Mouse (Mus musculus): Measurements from ENCODE around the gene Olfr141.

Olfr141 gene

DNA sequence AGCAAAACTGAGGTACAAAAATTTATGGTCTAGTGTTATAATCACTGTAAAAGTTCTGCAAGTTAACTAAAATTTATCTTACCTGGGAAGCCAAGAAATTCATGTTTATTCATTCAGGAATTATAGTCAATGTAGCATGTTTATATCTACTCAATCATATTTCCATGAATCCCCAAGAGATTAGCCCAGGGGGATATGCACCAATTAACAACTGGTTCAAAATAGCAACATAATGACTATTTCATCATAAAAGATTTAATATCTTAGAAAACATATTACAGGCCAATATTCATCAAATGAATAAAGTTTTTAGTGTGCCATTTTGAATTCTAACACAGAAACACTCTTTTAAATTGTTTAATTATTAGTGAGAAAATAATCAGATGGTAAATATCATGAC lies at the start of gene Olfr141:
Gene Olfr141, minus strand, starts transcription at position 101 of the 400 bp plus-strand sequence.
- no peak for DNase-seq (ENCODE audit: low read depth, low spot score)
- Histone ChIP-seq H3K27me3 (ENCODE audit: control insufficient read depth, insufficient read depth, low read length, poor library complexity, severe bottlenecking) (no peaks in the 10 kb centered on the region), H3K36me3 (ENCODE audit: control insufficient read depth, insufficient read depth, low read length, poor library complexity, severe bottlenecking) (no peaks in the 10 kb centered on the region)

- no peak for DNase-seq (ENCODE audit: low read depth, low spot score)
- Histone ChIP-seq H3K36me3 (ENCODE audit: control insufficient read depth, insufficient read depth, low read length, poor library complexity, severe bottlenecking) (no peaks in the 10 kb centered on the region), H3K27me3 (ENCODE audit: control insufficient read depth, insufficient read depth, low read length, poor library complexity, severe bottlenecking) (no peaks in the 10 kb centered on the region)
Measured at GRCm38 (mm10) chr2:86851596-86851995, 41.8 kb upstream of the Olfr141 start, which contains the start of gene Olfr1095. Gene Olfr1095, minus strand, starts transcription at chr2:86851696.

DNA sequence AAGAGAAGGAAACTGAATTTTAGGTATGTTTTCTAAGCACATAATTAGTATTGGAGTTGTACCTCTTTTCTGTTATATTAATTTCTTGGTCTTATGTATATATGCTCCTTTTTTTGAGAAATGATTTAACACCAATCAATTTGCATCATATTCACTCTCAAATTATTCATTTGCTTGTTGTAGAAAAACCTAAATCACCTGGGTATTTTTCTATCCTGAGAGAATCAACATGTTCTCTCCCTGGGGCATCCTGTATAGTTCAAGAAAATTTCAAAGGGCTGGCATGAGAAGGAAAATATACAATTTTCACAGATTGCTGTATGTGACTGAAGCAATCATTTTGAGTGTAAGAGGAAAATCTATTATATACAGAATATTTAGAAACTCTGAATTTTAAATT lies 14.5 kb upstream of the Olfr141 start, which contains the start of gene Olfr1094:
Gene Olfr1094, plus strand, starts transcription at position 301 of the 400 bp plus-strand sequence.
- H3K27me3 ChIP-seq (ENCODE audit: control insufficient read depth, insufficient read depth, low read length, poor library complexity, severe bottlenecking): no peaks in the 10 kb centered on the region
- H3K36me3 ChIP-seq (ENCODE audit: control insufficient read depth, insufficient read depth, low read length, poor library complexity, severe bottlenecking): no peaks in the 10 kb centered on the region
- no peak for DNase-seq (ENCODE audit: low read depth, low spot score)

GRCm38 (mm10) chr2:86782179-86782578 lies 27.6 kb downstream of the Olfr141 start, which contains the start of gene Olfr1093:
Gene Olfr1093, plus strand, starts transcription at chr2:86782479.
- Histone ChIP-seq H3K27me3 (ENCODE audit: control insufficient read depth, insufficient read depth, low read length, poor library complexity, severe bottlenecking) (no peaks in the 10 kb centered on the region), H3K36me3 (ENCODE audit: control insufficient read depth, insufficient read depth, low read length, poor library complexity, severe bottlenecking) (no peaks in the 10 kb centered on the region)
- DNase-seq (ENCODE audit: low read depth, low spot score): no peak

DNA sequence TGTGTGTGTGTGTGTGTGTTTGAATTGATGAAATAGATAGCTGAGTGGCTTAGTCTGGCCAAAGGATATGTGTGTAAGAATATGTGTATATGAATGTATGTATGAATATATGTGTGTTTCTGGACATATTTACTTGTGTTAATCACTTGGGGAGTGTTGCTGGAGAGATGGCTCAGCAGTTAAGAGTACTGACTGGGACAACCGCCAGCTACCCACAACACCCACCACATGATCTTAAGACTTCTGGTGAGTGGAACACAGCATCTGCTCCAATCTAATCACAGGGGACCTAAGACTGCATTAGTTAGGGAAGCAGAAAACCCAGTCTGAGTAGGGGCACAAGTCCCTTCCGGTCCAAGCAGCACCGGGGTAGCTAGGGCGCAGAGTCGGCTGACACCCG lies 48.8 kb downstream of the Olfr141 start:
- Histone ChIP-seq H3K27me3 (ENCODE audit: control insufficient read depth, insufficient read depth, low read length, poor library complexity, severe bottlenecking) (no peaks in the 10 kb centered on the region), H3K36me3 (ENCODE audit: control insufficient read depth, insufficient read depth, low read length, poor library complexity, severe bottlenecking) (no peaks in the 10 kb centered on the region)
- no peak for DNase-seq (ENCODE audit: low read depth, low spot score)

DNA sequence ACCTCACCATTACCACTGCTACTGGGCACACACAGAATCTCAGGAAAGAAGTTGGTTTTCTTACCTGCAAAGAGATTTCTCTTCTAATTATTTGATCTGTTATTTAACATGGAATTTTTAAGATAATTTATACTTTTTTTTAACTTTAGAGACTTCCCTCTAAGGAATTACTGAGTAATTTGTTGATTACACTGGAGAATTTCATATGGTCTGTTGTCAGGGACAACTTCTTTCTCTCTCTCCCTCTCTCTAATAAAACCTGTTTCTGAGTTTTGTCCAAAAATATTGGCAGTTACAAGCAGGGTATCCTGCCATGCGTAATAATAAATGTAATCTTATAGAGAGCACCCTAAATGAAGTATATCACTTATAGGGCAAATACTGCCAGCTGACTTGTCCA lies 50.9 kb downstream of the Olfr141 start, which contains the start of gene Olfr1090:
Gene Olfr1090, minus strand, starts transcription at position 101 of the 400 bp plus-strand sequence.
- Histone ChIP-seq H3K27me3 (ENCODE audit: control insufficient read depth, insufficient read depth, low read length, poor library complexity, severe bottlenecking) (no peaks in the 10 kb centered on the region), H3K36me3 (ENCODE audit: control insufficient read depth, insufficient read depth, low read length, poor library complexity, severe bottlenecking) (no peaks in the 10 kb centered on the region)
- DNase-seq (ENCODE audit: low read depth, low spot score): no peak

Data from splenic B cell, adult 2 months (primary cell).